Mouse (Mus musculus) activated CD4-positive, CD25-positive, alpha-beta regulatory T cell, adult 4 months (primary cell): Measurements from ENCODE around the gene Wnt10a. TPM values are rescaled to one million over a fixed set of nuclear protein-coding genes. Genes with fewer than 3 reads are reported as not detected.

Experiments
- ATAC-seq: one replicate; pipeline ENCODE4 v1.8.0; 2017
- polyA plus RNA-seq, 2 experiments: library from polyadenylated mRNA; unstranded; fragments of 100-300 nt; shearing (Covaris generic); gene quantifications; one replicate each; pipeline ENCODE4 v1.2.1; 2017

The Wnt10a gene
- polyA plus RNA-seq: under 1 TPM in 1 of 2 experiments, not detected in 1; 0.53 TPM

DNA sequence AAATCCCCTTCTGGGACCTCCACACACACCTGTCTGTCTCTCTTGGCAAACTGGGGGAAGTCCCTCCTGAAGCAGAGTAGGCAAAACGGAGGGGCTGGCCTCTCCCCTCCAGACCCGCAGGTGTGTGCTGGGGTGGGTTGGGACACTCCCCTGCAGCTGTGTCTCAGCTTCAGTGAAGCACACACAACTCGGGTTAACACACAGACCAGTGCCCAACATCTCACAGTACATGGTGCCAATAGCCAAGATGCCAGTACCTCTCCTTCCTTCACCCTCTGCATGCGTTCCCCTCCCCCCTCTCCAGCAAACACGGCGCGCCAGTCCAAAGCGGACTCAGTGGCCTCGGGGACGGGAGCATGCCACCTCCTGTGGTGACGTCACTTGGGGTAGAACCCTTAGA is at the start of gene Wnt10a:
Wnt10a (plus strand) TSS at position 268 of the 400 bp plus-strand sequence.
- ATAC-seq: no peak

DNA sequence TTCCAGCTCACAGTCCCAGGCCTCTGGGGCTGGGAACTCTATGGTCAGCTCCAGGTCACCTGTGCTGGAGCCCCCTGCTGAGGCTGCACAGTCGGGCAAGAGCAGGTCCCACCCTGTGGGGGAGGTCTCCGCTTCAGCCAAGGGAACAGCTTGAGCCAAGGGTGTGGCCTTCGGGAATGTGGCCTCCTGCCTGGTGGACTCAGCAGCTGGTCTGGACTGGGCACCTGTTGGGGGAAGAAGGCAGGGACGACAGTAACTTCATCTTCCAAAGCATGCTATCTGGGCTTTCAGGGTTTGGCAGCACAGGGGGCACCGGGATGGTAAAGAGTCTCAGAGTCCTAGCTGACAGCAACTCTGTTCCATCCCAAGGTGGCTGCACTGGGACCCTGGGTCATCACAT is 44.0 kb upstream of the Wnt10a start:
- no peak for ATAC-seq

DNA sequence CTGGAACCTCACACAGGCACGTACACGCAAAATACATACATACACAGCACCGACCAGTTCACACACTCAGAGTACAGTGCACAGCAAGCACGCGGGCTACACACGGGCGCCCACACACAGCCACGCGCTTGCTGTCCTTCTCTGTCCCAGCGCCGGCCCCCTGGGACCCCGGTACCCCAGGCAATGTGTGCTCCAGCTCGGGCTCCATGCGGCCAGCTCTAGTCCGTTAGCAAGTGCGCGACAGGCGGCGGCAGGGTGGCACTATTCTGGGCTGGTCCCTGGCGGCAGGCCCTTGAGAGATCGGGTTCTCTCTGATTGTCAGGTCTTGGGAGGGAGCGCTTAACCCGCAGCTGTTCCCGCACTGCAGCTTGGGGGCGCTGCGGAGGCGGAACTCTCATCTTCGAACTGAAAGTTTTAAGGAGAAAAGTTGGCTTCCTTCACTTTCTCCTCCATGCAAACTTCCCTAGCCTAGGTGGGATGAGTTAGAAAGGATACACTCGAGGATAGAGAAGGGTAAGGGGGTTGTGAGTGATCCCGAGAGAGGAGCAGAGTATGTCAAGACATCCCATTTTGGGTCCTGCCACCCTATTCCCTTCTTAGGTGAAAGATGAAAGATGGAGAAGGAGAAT is 42.6 kb upstream of the Wnt10a start, which contains the start of gene Prkag3:
Prkag3 (minus strand) TSS at position 579 of the 629 bp plus-strand sequence.
- no peak for ATAC-seq

DNA sequence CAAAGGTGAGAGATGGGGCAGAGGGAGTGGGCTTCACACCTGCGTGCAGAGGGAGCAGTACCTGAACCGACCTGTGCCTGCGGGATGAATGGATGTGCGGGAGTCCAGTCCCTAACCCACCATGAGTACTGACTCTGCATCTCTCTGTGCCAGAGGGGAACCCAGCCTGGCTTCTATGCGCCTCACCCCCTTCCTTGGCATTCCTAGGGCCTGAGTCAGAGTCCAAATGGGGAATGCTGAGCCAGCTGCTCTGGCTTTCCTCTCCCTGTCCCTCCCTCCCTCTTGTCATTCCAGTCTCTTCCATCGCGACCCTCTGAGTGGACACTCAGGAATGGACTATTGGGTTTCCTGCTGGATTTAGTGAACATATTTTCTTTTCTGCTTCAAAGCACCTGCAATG is 42.0 kb upstream of the Wnt10a start:
- no peak for ATAC-seq

DNA sequence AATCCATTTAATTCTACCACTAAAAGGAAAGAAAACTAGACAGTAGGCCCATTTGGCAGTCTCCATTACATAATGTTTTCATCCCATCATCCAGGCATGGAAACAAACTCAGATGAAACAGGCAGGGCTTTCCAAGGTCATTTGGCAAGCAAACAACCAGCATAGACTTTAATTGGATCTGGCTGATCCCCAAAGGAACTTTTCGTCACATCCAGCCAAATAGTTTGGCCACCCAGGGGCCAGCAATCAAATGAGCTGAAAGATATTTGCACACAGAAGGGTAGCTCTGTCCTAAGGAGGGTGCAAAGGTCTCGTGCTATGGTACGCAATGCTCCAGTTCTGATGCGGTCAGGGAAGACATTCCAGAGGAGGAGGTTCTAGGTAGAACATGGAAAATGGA is 40.6 kb upstream of the Wnt10a start:
- ATAC-seq: no peak

DNA sequence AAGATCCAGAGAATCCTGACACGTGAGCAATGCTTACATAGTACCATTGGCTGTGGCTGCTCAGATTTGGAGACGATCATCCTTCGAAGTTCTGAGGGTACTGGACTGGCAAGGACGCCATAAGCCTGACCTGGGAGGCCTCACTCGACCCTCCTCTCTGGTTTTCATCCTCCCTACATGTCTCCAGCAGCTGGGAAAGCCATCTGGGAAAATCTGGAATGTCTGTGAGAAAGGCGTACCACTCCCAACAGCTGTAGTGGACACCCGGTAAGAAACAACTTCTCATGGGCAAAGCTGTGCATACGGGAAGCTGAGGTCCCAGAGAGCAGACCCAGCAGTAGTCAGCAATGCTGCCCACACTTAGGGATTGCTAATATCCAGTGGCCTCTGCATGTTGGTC is 39.2 kb upstream of the Wnt10a start:
- ATAC-seq: no peak

DNA sequence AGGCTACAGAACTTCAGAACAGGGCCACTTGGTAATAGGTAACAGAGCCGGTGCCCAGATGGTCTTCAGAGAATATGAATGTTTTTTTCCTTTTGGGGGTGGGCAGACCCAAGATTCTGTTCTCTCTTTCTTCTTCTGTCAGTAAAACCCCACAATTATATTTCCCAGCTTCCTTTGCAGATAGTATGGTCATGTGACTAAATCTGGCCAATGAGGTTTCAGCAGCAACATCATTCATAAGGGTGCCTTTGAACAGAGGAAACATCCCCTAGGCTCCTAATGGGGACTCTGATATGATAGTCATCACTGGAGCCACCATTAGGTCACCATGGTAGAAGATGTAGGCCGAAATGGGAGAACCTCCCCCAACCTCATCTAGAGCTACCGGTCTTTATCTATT is 38.5 kb upstream of the Wnt10a start:
- ATAC-seq: no peak

DNA sequence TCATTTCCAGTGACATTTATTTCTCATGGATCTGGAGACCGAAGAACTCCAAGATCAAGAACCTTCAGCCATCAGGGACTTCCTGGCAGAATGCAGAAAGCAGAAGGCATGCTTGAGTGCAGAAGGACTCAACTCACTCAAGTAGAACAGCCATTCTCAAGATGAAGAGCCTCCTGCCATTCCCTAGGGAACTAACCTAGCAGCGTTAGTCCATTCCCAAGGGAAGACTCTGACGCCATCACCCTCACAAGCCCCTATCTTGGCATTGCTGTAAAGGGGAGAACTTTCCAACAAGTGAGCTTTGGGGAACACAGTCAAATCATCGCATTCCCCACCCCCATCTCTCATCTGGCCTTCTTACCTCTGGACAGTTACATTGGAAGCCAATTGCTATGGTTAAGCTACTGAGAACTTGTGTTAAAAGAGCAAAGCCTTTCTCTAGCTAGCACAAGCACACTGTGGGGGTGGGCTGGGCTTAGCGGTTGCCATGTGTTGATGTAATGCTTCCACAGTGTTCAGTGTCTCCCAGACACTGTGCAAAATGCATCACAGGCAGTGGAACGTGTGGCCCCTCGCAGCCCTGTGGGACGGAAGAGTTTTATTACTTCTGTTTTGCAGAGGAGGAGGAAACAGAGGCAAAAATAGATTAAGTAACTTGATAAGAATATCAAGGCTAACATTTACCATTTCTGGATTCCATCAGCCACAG is 37.9 kb upstream of the Wnt10a start:
- ATAC-seq: no peak

DNA sequence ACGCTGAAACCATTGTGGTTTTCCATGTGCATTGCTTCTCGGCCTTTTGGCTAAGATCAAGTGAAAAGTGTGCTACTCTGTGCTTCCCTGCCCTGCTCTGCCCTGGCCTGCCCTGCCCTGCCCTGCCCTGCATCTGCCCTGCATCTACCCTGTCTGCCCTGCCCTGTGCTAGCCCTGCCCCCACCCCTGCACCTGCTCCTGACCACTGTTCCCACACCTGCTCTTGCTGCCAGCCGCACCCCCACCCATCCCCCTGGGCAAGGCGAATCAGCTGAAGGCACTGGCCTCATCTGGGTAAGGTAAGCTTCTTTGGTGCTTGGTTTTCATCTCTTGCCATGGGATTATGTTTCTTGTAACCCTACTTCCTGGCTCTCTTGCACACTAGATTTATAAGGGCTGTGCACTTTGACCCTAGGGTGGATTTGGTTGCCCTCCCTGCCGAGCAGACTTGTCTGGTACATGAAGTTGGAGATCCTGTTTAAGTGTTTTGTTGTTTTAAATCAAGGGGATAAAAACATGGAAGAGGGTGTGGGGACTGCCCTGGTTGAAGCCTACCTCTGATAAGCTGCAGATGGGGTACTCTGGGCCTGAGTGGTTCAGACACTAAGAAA is 37.0 kb upstream of the Wnt10a start:
- no peak for ATAC-seq

DNA sequence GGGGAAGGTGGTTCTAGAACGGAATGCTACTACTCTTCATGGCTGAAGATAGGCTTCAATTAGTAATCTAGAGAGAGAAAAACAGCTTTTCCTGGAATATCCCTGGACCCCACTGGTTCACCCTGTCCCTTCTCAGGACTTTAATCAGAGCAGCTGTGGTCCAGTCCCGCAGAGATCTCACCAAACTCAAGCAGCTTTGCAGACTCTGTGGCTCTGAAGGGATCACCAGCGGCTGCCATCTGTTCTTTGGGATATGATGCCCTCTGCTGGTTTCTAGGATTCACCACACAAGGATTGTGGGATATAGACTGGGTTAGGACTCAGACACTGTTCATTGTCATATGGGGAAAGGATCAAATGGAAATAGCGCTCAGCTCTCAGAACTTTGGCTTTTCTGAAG is 31.5 kb upstream of the Wnt10a start:
- no peak for ATAC-seq

DNA sequence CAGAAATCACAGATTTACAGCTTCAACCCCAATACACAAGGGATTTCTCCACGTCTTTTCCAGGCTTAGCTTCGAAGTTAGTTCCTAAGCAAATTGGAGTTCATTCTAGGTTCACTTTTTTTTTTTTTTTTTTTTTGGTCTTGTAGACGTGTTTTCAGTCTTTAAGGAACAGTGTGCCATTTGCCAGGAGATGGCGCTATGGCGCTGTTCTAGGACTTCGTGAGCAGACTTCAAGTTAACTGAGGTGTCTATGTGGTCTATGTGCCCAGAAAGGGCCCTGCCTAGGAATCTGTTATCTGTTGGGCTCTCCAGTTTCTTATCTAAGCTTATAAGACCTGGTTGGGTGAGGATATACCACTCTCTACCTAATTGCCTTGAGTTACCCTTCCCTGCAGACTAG is 28.2 kb upstream of the Wnt10a start:
- no peak for ATAC-seq

DNA sequence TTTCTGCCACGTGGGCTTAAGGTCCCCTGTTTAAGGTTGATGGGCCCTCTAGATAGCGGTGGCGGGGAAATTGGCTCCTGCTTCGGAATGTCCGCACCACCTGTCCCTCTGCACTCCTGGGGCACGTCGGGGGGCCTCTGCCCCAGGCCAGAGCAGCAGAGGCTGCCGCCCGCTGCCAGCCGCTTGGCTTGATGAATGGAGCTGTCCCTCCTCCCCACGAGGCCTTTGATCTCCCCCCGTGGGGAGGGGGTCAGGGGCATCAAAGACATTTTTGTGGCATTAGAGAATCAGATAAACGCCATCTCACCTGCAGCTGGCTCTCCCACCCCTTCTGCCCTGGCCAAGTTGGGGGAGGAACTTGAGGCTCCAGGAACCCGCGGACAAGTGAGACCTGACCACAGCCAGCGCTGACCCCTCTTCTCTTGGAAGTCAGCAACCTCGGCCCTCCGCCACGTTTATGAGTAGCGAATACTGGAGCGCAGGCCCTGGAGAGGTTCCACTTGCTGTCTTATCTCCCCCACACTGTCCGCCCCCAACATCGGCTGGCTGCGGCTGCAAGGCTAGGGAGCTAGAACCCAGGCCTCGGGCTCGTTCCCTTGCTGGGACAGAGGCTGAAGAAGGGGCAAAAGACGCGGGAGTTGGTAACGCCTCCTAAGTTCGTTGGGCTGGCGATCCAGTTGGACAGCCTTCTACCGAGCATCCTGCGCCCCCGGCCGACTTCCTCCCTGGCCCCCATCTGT is 20.4 kb upstream of the Wnt10a start:
- ATAC-seq: no peak

DNA sequence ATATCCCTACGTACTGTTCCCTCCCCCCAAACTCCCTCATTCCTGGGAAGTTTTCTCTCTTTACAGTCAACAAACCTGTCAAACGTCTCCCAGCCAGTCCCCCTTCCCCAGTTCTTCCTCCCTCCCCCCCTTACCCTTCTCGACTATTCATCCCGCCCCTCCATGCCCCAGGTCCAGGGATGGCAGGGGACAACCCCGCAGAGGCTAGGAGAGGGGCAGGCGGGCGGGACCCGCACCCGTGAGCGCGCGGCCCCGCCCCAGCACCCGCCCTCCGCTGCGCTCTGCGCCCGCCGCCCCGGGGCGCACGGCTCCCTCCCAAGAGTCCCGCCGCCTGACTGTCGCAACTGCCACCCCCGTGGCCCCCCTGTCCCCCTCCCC is 19.9 kb upstream of the Wnt10a start:
- no peak for ATAC-seq

DNA sequence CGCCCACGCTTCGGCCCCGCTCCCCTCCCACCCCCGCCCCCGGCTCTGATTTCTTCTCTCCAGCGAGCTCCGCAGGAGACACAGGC is 19.6 kb upstream of the Wnt10a start, which contains the start of gene Wnt6:
Wnt6 (plus strand) TSS at position 48 of the 86 bp plus-strand sequence.
- no peak for ATAC-seq

DNA sequence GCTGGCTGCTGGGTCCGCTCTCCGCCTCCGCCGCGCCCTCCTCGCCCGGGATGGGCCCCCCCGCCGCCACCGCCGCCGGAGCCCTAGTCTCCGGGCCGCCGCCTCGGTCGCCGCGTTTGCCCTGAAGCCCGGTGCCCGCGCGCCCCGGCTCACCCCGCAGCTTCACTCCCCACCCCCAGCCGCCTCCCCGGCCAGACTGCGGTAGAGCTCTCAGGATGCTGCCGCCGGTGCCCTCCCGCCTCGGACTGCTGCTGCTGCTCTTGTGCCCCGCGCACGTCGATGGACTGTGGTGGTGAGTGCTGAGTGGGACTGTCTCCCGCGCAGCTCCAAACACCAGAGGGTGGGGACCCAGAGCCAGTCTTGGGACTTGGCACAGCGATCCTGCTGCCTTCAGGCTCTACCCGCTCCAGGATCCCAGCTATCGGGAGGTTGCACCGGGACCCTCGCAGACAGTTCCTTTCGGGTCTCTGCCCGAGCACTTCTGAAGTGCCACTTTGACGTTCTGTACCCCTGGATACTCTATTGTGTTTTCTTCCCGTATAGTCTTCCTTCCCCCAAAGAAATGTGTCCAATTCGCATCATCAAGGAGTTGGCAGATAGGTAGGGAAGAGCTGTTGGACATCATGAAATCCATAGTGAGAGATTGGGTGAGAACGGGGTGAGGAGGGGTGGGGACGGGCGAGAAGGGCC is 19.2 kb upstream of the Wnt10a start:
- ATAC-seq: no peak

DNA sequence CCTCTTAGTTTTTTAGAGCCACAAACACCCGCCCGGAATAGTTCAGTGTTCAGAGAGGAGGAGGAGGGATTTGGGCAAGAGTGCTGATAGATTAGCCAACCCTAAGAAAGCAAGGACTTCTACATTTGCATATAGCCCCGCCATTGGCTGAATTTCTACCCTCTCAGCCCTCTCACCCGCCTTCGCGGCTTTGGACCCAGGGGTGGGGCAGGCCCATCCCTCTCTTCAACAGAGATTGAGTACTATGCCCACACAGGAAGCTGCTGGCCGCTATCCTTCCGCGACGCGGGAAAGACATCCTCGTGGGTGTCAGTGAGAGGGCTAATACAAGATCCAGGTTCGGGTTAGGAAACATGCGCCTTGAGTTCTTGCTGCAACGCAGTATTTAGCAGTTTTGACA is 18.2 kb upstream of the Wnt10a start:
- peak; percentile 68 for ATAC-seq

DNA sequence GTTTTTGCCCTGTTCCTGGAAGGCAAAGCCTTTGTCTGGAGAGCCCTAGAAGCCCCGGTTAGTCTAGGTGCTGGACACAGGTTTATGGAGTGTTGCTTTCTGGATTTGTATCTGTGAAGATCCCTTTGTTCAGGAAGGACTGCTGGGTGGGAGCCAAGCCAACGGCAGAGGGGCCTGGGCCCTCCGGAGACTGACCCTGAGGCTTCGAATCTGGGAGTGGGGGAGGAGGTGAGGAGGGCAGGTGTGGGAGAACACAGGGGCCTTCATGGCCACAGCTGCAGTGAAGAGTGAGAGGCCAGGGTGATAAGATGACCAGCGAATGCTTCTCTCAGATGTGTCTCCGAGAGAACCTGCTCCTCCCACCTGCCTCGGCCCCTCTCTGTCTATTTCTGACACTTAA is 17.3 kb upstream of the Wnt10a start:
- ATAC-seq: no peak

DNA sequence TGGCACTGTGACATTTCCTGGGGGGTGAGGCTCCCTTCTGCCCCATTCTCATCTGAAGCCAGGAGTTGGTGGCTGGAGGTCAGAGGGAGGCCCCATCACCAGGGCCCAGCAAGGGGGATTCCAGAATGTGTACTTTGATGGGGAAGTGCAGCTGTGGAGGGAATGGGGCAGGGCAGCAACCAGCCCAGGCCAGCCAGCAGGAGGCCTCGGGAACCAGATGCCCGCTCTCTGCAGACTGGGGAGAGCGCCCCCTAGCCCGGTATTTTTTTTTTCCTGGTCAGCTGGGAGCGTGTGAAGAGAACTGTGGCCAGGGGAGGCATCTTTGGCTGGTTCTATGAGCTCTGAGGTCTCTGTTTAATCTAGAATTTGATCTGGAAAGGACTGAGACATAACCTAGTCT is 15.5 kb upstream of the Wnt10a start:
- ATAC-seq: no peak

DNA sequence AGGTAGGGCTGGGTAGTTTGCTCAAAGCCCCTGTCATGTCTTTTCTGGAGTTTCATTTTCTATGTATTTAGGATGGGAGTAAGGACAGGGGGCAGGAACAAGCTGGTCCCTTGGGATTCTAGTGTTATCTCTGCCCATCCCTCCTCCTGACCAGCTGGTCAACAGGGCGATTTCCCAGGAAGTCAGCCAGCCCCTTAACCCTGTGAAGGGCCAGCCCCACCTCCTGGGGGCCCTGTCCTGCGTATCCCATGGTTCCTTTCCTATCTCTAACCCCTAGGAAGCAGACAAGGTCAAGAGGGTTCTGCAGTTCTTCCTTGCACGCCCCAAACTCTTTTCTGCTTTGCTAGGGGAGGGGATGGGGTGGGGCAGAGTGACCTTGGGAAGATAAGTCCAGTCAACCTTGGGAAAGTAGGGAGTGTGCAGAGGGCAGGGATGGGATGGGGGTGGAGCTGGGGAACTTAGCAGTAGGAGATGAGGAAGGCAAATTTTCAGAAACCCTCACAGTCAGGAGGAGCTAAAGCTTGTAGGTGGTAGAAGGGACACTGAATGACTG is 12.3 kb upstream of the Wnt10a start:
- no peak for ATAC-seq

DNA sequence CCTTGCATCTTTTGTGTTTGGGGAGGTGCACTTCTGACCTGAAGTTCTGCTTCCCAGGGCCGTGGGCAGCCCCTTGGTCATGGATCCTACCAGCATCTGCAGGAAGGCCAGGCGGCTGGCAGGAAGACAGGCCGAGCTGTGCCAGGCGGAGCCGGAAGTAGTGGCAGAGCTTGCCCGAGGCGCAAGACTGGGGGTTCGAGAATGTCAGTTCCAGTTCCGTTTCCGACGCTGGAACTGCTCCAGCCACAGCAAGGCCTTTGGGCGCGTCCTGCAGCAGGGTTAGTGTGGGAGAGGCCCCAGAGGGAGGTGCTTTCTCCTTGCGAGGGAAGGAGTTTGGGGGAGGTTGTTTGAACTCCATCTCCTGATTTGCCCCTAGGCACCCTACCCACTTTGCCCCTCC is 9.3 kb upstream of the Wnt10a start:
- no peak for ATAC-seq

DNA sequence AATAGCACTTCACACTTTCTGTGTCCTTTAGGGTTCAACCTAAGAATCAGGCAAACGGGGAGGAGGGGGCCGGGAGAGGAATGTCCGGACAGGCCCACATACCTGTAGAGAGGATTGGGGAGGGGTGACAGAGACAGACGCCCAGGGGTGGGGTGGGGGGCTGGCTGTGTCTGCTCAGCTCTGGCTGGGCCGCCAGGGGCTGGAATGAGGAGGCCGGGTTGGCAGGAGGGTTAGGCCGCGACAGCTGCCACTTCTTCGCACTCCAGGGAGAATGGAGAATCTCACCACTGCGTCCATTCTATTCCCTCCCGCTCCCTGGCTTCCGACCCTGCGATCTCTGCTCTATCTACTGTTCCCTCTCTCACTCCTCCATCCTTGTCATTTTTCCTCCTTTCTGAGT is 7.8 kb upstream of the Wnt10a start:
- ATAC-seq: no peak

DNA sequence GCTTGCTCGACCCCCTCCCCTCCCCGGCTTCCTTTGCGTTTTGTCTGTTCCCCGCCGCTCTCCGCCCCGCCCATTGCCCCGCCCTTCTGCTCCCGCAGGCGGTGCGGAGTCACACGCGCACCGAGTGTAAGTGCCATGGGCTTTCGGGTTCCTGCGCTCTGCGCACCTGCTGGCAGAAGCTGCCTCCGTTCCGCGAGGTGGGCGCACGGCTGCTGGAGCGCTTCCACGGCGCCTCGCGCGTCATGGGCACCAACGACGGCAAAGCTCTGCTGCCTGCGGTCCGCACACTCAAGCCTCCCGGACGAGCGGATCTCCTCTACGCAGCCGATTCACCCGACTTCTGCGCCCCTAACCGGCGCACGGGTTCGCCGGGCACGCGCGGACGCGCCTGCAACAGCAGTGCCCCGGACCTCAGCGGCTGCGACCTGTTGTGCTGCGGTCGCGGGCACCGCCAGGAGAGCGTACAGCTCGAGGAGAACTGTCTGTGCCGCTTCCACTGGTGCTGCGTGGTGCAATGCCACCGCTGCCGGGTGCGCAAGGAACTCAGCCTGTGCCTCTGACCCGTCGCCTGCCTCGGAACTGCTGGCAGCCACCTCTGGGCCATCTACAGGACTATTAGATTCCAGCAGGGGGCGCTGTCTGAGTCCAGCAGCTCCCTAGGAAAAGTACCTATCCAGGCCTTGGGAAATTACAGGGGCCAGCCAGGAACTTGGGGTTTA is 7.1 kb upstream of the Wnt10a start:
- no peak for ATAC-seq
